Mouse (Mus musculus): ENCODE results near the gene Ift140. TPM values are rescaled to one million over a fixed set of nuclear protein-coding genes. Genes with fewer than 3 reads are reported as not detected.

The Ift140 gene
- polyA plus RNA-seq, 1 experiment from 2014 or later = 13.9 TPM

DNA sequence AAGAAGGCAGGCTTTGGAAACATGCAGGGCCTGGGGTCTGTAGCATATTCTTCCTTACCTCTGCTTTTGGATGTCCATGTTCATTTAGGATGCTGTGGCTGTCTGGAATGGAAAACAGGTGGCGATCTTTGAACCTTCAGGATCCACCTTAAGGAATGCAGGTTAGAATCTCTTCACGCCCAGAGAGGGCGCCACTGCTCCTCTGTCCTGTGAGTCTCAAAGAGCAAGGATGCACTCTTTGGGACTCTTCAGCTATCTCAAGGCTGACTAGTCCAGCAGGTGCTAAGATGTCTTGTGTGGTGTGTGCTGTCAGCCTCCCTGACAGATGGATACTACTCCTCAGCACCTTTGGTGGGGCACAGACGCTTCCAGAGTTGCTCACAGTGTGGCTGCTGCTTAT lies 20.3 kb downstream of the Ift140 start:
- H3K27me3 ChIP-seq (replicated peaks; ENCODE audit: control insufficient read depth, insufficient read depth, low read length) = no peaks in the 10 kb centered on the region
- no peak overlapping the region for H3K9ac ChIP-seq (ENCODE audit: low read depth, low read length)
- no peak overlapping the region for H3K27ac ChIP-seq (replicated peaks; ENCODE audit: low read depth, low read length)
- H3K36me3 ChIP-seq (ENCODE audit: control insufficient read depth, insufficient read depth, low read length) = peaks cover 63% of the 10 kb centered on the region
- H3K4me3 ChIP-seq (ENCODE audit: low read depth, low read length) = no peak overlapping the region
- DNase-seq (ENCODE audit: low spot score) = peak; percentile 5
- no peaks in the 10 kb centered on the region for H3K9me3 ChIP-seq (ENCODE audit: control insufficient read depth, low read length)
- 63% methylated on average over 4 of the region's 4 CpGs for WGBS
- ATAC-seq (ENCODE audit: low read depth) = no peak
- H3K4me2 ChIP-seq (ENCODE audit: low read depth, low read length) = no peak overlapping the region
- no peaks in the 10 kb centered on the region for H3K4me1 ChIP-seq (ENCODE audit: control insufficient read depth, insufficient read depth, low read length)

DNA sequence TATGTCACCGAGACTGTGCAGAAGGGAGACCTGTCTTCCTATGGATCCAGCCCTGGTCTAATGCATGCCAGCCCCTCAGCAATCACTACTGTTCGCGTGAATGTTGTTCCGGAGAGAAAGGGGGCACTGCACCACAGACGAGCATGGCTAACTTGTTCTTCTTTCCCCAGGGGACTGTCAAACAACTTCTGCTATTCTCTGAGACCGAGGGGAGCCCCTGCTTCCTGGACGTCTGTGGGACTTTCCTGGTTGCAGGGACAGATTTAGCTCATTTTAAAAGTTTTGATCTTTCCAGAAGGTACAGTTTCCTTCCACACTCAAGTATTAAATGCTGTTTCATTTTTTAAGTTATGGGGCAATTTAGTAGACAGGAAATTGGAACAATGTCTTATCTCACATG lies 29.0 kb downstream of the Ift140 start:
- H3K9ac ChIP-seq (ENCODE audit: low read depth, low read length) = no peak overlapping the region
- H3K4me3 ChIP-seq (ENCODE audit: low read depth, low read length) = no peak overlapping the region
- H3K27me3 ChIP-seq (replicated peaks; ENCODE audit: control insufficient read depth, insufficient read depth, low read length) = no peaks in the 10 kb centered on the region
- no peak for DNase-seq (ENCODE audit: low spot score)
- H3K36me3 ChIP-seq (ENCODE audit: control insufficient read depth, insufficient read depth, low read length) = peaks cover 21% of the 10 kb centered on the region; the same call in 1 of the 2 replicates
- H3K9me3 ChIP-seq (ENCODE audit: control insufficient read depth, low read length) = no peaks in the 10 kb centered on the region
- no peak overlapping the region for H3K27ac ChIP-seq (replicated peaks; ENCODE audit: low read depth, low read length)
- 55% methylated on average over 7 of the region's 7 CpGs for WGBS
- ATAC-seq (ENCODE audit: low read depth) = no peak
- no peak overlapping the region for H3K4me2 ChIP-seq (ENCODE audit: low read depth, low read length)
- H3K4me1 ChIP-seq (ENCODE audit: control insufficient read depth, insufficient read depth, low read length) = no peaks in the 10 kb centered on the region

DNA sequence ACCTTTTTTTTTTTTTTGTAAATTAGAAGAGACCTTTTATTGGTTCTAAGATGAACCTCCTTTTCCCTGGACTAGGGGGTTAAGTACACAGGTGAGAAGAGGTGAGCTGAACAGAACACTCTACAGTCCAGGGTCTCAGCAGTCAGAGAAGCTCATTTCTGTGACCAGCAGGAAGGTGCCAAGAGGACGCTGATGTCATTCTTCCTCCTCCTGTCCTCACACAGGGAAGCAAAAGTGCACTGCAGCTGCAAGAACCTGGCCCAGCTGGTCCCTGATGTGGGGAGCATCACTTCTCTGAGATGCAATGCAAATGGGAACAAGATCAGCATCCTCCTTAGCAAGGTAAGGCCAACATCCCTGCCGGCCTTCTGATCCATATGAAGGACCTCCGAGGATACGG lies 29.4 kb downstream of the Ift140 start:
- no peak overlapping the region for H3K4me2 ChIP-seq (ENCODE audit: low read depth, low read length)
- H3K27me3 ChIP-seq (replicated peaks; ENCODE audit: control insufficient read depth, insufficient read depth, low read length) = no peaks in the 10 kb centered on the region
- H3K4me1 ChIP-seq (ENCODE audit: control insufficient read depth, insufficient read depth, low read length) = no peaks in the 10 kb centered on the region
- no peak for DNase-seq (ENCODE audit: low spot score)
- no peak overlapping the region for H3K4me3 ChIP-seq (ENCODE audit: low read depth, low read length)
- H3K36me3 ChIP-seq (ENCODE audit: control insufficient read depth, insufficient read depth, low read length) = 0 out of 2 replicates have a peak, but pooled peaks cover 24% of the 10 kb centered on the region
- ATAC-seq (ENCODE audit: low read depth) = no peak
- no peak overlapping the region for H3K27ac ChIP-seq (replicated peaks; ENCODE audit: low read depth, low read length)
- 81% methylated on average over 4 of the region's 4 CpGs for WGBS
- no peaks in the 10 kb centered on the region for H3K9me3 ChIP-seq (ENCODE audit: control insufficient read depth, low read length)
- no peak overlapping the region for H3K9ac ChIP-seq (ENCODE audit: low read depth, low read length)

DNA sequence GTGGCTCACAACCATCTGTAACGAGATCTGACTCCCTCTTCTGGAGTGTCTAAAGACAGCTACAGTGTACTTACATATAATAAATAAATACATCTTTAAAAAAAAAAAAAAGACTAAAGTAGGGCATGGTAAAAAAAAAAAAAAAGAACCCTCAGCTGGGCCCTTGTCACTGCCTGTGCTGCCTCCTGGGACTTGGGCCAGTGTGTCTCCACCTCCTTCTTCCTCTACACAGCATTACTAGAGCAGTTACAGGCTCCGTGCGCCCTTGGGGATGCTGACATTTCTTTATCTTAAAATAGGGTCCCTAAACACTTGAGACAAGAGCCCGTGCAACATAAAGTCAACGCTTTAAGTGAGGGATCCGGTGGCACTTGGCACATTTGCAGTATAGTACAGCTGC lies 31.3 kb downstream of the Ift140 start:
- H3K27me3 ChIP-seq (replicated peaks; ENCODE audit: control insufficient read depth, insufficient read depth, low read length) = no peaks in the 10 kb centered on the region
- H3K27ac ChIP-seq (replicated peaks; ENCODE audit: low read depth, low read length) = no peak overlapping the region
- H3K9ac ChIP-seq (ENCODE audit: low read depth, low read length) = no peak overlapping the region
- H3K9me3 ChIP-seq (ENCODE audit: control insufficient read depth, low read length) = no peaks in the 10 kb centered on the region
- ATAC-seq (ENCODE audit: low read depth) = no peak
- H3K4me1 ChIP-seq (ENCODE audit: control insufficient read depth, insufficient read depth, low read length) = no peaks in the 10 kb centered on the region
- H3K4me3 ChIP-seq (ENCODE audit: low read depth, low read length) = no peak overlapping the region
- peaks cover 22% of the 10 kb centered on the region for H3K36me3 ChIP-seq (ENCODE audit: control insufficient read depth, insufficient read depth, low read length)
- no peak overlapping the region for H3K4me2 ChIP-seq (ENCODE audit: low read depth, low read length)
- WGBS = 89% methylated on average over 5 of the region's 6 CpGs
- DNase-seq (ENCODE audit: low spot score) = peak; percentile 3

DNA sequence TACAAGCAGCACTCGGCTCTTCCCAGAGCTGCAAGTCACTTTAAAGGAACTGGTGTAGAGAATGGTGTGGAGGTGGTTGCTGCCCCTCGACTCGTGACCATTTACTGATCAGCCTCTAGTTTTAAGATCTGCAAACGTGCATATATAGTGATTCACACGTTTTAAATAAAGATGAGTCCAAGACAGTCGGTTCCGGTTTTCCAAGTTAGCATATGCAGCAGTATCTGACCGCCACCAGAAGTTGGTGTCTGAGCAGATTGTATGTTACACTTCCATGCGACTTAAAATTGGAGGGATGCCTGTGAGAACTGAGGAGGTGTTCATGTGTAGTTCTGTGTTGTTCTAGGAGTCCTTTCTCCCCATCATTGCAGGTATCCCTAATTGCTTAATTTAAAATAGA lies 37.4 kb downstream of the Ift140 start:
- no peak for ATAC-seq (ENCODE audit: low read depth)
- DNase-seq (ENCODE audit: low spot score) = no peak
- no peaks in the 10 kb centered on the region for H3K9me3 ChIP-seq (ENCODE audit: control insufficient read depth, low read length)
- H3K4me2 ChIP-seq (ENCODE audit: low read depth, low read length) = no peak overlapping the region
- no peaks in the 10 kb centered on the region for H3K27me3 ChIP-seq (replicated peaks; ENCODE audit: control insufficient read depth, insufficient read depth, low read length)
- no peaks in the 10 kb centered on the region for H3K4me1 ChIP-seq (ENCODE audit: control insufficient read depth, insufficient read depth, low read length)
- H3K27ac ChIP-seq (replicated peaks; ENCODE audit: low read depth, low read length) = no peak overlapping the region
- peaks cover 52% of the 10 kb centered on the region for H3K36me3 ChIP-seq (ENCODE audit: control insufficient read depth, insufficient read depth, low read length)
- no peak overlapping the region for H3K4me3 ChIP-seq (ENCODE audit: low read depth, low read length)
- 82% methylated on average over 9 of the region's 9 CpGs for WGBS
- no peak overlapping the region for H3K9ac ChIP-seq (ENCODE audit: low read depth, low read length)

DNA sequence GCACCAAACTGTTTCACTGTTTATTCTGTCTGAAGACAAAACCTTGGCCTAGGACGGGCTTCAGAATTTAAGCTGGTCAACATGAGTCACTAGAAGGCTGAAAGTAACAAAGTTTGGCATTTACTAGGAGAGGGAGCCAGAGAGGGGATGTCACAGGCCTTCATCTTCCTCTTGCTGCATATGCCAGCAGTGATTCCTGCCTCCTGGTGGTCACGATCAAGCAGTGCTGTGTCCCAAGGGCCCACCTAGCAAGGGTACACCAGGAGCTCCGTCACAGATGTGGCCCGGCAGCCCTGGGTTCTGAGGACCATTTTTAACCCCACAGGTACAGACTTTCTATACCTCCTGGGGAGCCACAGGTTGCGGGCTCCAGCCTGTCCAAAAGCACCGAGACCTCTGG lies 41.2 kb downstream of the Ift140 start:
- no peaks in the 10 kb centered on the region for H3K9me3 ChIP-seq (ENCODE audit: control insufficient read depth, low read length)
- 78% methylated on average over 6 of the region's 6 CpGs for WGBS
- H3K27me3 ChIP-seq (replicated peaks; ENCODE audit: control insufficient read depth, insufficient read depth, low read length) = no peaks in the 10 kb centered on the region
- no peak overlapping the region for H3K4me2 ChIP-seq (ENCODE audit: low read depth, low read length)
- H3K4me1 ChIP-seq (ENCODE audit: control insufficient read depth, insufficient read depth, low read length) = no peaks in the 10 kb centered on the region
- H3K9ac ChIP-seq (ENCODE audit: low read depth, low read length) = no peak overlapping the region
- no peak overlapping the region for H3K4me3 ChIP-seq (ENCODE audit: low read depth, low read length)
- H3K36me3 ChIP-seq (ENCODE audit: control insufficient read depth, insufficient read depth, low read length) = peaks cover 45% of the 10 kb centered on the region; the same call in 1 of the 2 replicates
- DNase-seq (ENCODE audit: low spot score) = no peak
- H3K27ac ChIP-seq (replicated peaks; ENCODE audit: low read depth, low read length) = no peak overlapping the region
- ATAC-seq (ENCODE audit: low read depth) = no peak

DNA sequence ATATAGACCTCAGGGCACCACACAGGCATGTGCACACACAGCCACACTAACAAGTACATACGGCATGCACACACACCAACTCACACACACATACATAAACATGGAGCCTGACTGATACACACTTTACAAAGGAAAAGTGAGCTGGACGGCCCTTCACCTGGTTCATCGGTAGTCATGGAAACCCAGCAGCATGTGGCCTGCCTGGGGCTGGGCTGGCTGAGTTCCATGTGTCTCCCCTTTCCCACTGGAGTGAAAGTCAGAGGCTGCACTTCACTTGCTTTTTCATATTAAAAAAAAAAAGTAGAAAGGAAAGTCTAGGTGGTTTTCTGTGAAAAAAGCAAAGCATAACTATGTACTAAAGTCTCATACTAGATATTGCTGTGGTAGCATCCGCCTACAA lies 47.4 kb downstream of the Ift140 start:
- Histone ChIP-seq H3K9me3 (ENCODE audit: control insufficient read depth, low read length) (no peaks in the 10 kb centered on the region), H3K9ac (ENCODE audit: low read depth, low read length) (no peak overlapping the region), H3K27ac (replicated peaks; ENCODE audit: low read depth, low read length) (no peak overlapping the region), H3K4me2 (ENCODE audit: low read depth, low read length) (no peak overlapping the region), H3K27me3 (replicated peaks; ENCODE audit: control insufficient read depth, insufficient read depth, low read length) (no peaks in the 10 kb centered on the region), H3K36me3 (ENCODE audit: control insufficient read depth, insufficient read depth, low read length) (peaks cover 23% of the 10 kb centered on the region; the same call in 1 of the 2 replicates), H3K4me3 (ENCODE audit: low read depth, low read length) (no peak overlapping the region), H3K4me1 (ENCODE audit: control insufficient read depth, insufficient read depth, low read length) (no peaks in the 10 kb centered on the region)
- DNase-seq (ENCODE audit: low spot score) (no peak), ATAC-seq (ENCODE audit: low read depth) (no peak)
- WGBS = 73% methylated on average over 4 of the region's 4 CpGs

DNA sequence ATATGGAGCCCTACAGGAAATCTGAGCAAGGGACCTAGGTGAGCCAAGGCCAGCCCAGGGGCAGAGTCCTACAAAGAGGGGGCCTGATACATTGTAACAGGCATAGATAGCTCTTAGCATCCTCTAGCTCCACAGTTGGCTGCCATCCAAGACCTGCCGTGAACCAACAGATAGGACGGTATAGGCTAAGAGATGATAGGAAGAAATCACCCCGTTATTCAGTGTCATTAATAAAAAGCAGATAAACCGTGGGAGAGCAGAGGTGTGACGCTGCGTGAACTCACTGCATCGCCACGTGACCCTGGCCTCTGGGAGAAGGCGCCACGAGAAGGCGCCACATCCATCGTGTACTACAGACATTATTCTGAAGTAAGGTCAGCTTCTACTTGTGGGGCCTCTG lies 48.0 kb downstream of the Ift140 start:
- Histone ChIP-seq H3K9me3 (ENCODE audit: control insufficient read depth, low read length) (no peaks in the 10 kb centered on the region), H3K4me2 (ENCODE audit: low read depth, low read length) (no peak overlapping the region), H3K4me3 (ENCODE audit: low read depth, low read length) (no peak overlapping the region), H3K9ac (ENCODE audit: low read depth, low read length) (no peak overlapping the region), H3K4me1 (ENCODE audit: control insufficient read depth, insufficient read depth, low read length) (no peaks in the 10 kb centered on the region), H3K27me3 (replicated peaks; ENCODE audit: control insufficient read depth, insufficient read depth, low read length) (no peaks in the 10 kb centered on the region), H3K27ac (replicated peaks; ENCODE audit: low read depth, low read length) (0 out of 2 replicates have a peak overlapping the region, but pooled peaks have one; percentile 18), H3K36me3 (ENCODE audit: control insufficient read depth, insufficient read depth, low read length) (peaks cover 23% of the 10 kb centered on the region; the same call in 1 of the 2 replicates)
- 83% methylated on average over 12 of the region's 12 CpGs for WGBS
- DNase-seq (ENCODE audit: low spot score) (no peak), ATAC-seq (ENCODE audit: low read depth) (no peak)

DNA sequence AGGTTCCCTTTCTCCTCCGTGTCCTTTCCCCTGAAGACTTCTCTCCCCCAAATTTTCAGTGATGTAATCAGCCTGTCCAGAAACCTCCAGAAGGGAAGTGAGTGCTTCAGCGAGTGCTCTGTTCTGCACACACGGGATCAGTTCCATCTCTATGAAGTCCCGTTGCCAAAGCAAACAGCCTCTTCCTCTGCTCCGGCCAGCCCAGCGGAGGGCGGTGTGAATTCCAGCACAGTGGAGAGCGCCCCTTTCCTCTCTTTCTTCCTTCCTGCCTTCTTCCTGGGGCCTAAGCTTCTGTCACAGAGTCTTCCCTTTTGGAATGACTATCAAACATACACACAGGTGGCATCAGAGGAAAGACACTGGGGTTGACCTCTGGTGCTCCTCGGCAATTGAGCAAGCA lies 48.5 kb downstream of the Ift140 start:
- Histone ChIP-seq H3K36me3 (ENCODE audit: control insufficient read depth, insufficient read depth, low read length) (peaks cover 28% of the 10 kb centered on the region; the same call in 1 of the 2 replicates), H3K9ac (ENCODE audit: low read depth, low read length) (no peak overlapping the region), H3K9me3 (ENCODE audit: control insufficient read depth, low read length) (no peaks in the 10 kb centered on the region), H3K27me3 (replicated peaks; ENCODE audit: control insufficient read depth, insufficient read depth, low read length) (no peaks in the 10 kb centered on the region), H3K27ac (replicated peaks; ENCODE audit: low read depth, low read length) (no peak overlapping the region), H3K4me1 (ENCODE audit: control insufficient read depth, insufficient read depth, low read length) (no peaks in the 10 kb centered on the region), H3K4me3 (ENCODE audit: low read depth, low read length) (no peak overlapping the region), H3K4me2 (ENCODE audit: low read depth, low read length) (no peak overlapping the region)
- WGBS = 62% methylated on average over 9 of the region's 9 CpGs
- DNase-seq (ENCODE audit: low spot score) = peak; percentile 74
- ATAC-seq (ENCODE audit: low read depth) = 0 out of 2 replicates have a peak, but pooled peaks have one; percentile 57
